Mouse (Mus musculus) lung, adult 2 months (tissue): ENCODE measurements around the gene Shisa9.

ENCODE experiments used
- CTCF ChIP-seq: fragments of 200-500 bp; IDR thresholded peaks from 2 replicates; pipeline ENCODE4 v1.5.1; 2011; ENCODE audit warnings: mild to moderate bottlenecking, low read length, control low read depth; ENCODE audit not compliant: insufficient read depth
- POLR2A ChIP-seq: fragments of 200-500 bp; IDR thresholded peaks from 2 replicates; pipeline ENCODE4 v1.6.1; 2011; ENCODE audit warnings: low read depth, mild to moderate bottlenecking, control low read depth, low read length, borderline replicate concordance; ENCODE audit errors: extremely low read depth

DNA sequence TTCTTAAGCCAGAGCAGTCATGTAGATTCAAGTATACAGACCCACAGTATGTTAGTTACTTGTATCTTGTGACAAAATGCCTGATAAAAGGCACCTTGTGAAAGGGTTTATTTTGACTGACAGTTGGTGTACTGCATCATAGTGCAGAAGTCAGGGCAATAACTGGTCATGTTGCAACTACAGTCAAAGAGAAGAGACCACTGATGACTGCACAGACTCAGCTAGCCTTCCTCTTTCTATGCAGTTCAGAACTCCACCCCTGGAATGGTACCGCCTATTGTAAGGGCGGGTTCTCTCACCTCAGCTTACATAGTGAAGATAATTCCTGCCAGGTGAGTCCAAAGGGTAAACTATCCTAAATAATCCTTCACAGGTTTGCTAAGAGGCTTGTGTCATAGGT lies 239.6 kb downstream of the Shisa9 start:
- TF ChIP-seq POLR2A (no peak), CTCF (no peak)
